Mouse (Mus musculus) right cerebral cortex, postnatal 4 days (tissue): ENCODE measurements around the gene Epn1.
"Not testable (repeated sequence)": the region's sequence is repeated elsewhere in the genome, so short reads cannot be mapped to it uniquely, and the experiment has no call there.

Source experiments
- DNase-seq: peaks from one replicate; pipeline ENCODE4 v3.0.0-alpha.2; 2022

Epn1 gene

DNA sequence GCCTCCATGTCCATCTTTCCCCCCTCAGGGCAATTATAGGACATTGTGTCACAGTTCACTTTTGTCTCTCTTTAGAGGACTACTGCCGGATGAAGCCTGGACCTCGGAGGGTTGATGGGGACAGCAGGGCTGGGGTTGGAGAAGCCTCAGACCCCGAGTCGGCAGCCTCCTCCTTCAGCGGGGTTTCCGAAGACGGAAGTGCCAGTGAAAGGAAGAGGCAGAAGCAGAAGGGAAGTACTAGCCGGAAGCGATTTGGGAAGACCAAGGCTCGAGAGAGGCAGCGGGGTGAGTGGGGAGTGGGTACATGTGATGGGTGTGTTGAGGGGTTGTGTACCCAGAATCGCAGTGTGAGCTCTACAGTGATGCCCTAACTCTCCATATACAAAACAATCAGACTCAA is 20.6 kb upstream of the Epn1 start:
- no peak for DNase-seq

- peak; percentile 74 for DNase-seq
These were observed 19.8 kb upstream of the Epn1 start for GRCm38 (mm10) chr7:5060239-5060731.

- peak; percentile 100 for DNase-seq
These were observed 18.9 kb upstream of the Epn1 start for GRCm38 (mm10) chr7:5060944-5061773.

DNA sequence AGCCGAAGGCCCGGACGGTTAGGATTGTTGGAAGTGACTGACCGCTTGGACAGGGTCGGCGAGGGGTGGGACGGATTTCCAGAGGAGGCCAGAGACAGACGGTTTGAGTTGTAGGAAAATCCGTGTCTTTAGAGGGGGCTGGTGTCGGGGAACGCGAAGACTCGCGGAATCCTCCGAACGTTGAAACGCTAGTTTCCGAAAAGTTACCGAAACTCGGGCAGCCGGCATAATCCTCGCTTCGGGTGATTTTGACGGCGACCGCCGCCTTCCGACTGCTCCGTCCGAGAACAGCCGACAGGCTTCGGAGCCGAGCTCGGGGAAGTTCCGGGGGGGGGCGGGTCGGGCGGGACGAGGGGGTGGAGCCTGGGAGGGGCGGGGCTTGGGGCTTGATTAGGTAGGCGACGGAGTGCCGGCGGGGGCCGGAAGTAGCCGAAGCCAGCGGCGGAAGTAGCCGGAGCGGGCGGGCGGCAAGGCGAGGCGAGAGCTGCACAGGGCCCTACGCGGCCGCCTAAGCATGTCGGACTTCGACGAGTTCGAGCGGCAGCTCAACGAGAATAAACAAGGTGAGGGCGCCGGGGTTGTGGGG is 18.2 kb upstream of the Epn1 start, which contains the start of gene U2af2:
Gene U2af2, plus strand, starts transcription at position 370 of the 586 bp plus-strand sequence.
- peak; percentile 97 for DNase-seq

GRCm38 (mm10) chr7:5062360-5063001 is 17.6 kb upstream of the Epn1 start:
- peak; percentile 61 for DNase-seq

- DNase-seq: no peak
These were observed 15.1 kb upstream of the Epn1 start for GRCm38 (mm10) chr7:5064886-5065285.

GRCm38 (mm10) chr7:5073586-5073985 is 6.4 kb upstream of the Epn1 start:
- no peak for DNase-seq

DNA sequence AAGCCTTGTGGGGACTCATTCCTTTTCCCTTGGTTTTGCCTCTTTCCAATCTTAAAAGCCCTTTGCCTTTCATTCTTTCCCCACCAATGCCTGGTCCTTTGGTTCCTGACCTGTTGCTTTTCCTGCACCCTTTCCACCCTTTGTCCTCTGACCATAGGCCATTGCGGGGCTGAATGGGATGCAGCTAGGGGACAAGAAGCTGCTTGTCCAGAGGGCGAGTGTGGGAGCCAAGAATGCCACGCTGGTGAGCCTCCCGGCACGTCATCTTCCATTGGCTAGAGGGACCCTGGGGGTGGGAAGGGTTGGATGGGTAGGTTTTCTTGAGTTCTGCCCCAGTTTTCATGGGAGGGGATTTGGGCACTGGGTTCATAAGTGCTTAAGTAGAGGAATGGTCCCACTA is 5.1 kb upstream of the Epn1 start:
- DNase-seq: no peak

DNA sequence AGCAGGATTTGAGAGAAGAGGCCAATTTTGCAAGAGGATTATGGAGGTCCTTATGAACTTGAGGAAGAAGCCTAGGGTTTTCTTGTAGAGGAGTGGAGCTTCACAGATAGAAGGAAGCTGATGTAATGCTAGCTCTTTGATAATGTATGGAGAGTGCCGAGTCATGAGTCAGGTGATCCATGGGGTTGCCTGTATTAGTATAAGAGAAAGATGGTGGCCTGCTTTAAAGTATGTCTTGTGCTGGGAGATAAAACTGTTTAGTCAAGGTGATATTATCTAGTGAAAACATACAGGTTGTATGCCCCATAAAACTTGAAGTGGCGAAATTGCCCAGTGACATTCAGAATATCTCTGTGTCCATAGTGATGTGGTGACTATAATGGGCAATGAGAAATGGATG is 3.1 kb upstream of the Epn1 start:
- DNase-seq: no peak

DNA sequence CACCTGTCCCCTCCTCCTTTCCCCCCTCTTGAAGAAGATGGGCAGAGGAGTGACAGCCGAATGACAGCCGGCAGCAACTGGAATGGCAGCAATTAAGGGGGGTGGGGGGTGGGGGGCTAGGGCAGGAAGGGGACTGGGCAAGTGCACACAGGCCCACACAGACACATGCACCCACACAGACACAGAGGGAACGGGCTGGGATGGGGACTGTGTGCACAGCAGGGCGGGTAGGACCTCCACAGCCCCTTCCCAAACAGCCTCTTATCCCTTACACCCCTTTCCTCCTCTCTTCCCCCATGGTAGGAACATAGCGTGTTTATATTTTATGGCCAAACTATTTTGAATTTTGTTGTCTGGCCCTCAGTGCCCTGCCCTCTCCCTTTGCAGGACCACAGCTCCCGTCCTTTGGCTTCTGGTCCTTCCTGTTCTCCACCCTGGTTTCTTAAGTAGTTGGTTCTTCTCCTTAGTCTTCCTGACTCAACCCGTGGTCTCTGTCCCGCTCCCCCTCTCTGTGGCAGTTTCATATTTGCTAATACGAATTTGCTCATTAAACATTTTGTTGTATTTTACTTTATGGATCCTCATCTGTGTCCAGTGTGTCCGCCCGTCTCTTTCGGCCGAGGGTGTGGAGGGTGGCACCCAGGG is 548 bp upstream of the Epn1 start:
- DNase-seq: not testable (repeated sequence)

GRCm38 (mm10) chr7:5080815-5081214 is 780 bp downstream of the Epn1 start:
- no peak for DNase-seq

- no peak for DNase-seq
These were observed 1.2 kb downstream of the Epn1 start for GRCm38 (mm10) chr7:5081241-5081640.

- DNase-seq: no peak
These were observed 1.9 kb downstream of the Epn1 start for GRCm38 (mm10) chr7:5081939-5082338.

DNA sequence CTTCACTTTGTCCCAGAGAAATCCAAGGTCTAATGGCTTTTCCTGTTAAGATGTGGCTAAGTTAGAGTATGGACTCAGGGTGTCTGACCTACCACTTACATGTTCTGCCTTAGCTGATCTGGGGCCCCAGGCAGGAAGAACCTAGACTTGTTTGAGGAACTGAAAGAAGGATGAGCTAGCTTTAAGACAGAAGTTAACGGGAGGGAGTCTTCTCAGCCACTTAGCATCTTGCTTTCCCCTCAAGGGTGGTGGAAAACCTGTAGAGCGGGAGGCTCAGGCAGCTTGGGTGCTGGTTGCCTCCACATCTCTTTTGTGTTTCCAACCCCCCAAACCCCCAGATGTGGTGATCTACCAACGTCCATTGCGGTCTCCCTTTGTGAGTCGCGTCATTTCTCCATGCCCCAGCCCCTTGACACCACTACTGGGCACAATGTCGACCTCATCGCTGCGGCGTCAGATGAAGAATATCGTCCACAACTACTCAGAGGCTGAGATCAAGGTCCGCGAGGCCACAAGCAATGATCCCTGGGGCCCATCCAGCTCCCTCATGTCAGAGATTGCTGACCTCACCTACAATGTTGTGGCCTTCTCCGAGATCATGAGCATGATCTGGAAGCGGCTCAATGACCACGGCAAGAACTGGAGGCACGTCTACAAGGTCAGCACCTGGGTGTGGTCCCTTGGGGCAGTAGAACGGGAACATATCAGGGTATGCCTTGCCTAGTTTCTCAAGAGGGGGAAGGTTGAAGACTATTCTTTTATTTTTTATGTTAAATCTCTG is 3.5 kb downstream of the Epn1 start:
- no peak for DNase-seq

- no peak for DNase-seq
These were observed 5.5 kb downstream of the Epn1 start for GRCm38 (mm10) chr7:5085512-5085911.

DNA sequence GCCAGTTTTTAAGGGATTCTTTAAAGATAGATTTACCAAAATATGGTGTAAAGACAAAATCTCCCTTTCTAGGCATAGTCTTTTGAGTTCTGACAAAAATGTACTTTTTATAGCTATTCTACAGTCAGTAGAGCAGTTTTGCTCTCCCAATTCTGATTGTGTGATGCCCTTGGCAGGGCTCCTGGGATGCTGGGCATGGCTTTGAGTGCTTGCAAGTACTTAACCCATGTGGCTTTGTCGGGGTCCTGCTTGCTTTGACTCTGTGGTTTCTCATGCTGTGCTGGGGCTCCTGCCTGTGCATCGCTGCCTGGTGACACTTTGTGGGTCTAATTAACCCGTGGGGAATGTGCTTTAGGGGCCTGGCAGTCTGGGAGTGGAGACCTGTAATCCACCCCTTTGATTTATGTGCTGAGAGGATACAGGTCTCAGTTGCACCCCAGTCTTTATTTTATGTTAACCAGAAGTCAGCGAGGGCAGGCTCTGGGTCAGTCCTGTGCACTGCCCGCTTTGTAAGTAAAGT is 6.9 kb downstream of the Epn1 start:
- no peak for DNase-seq

DNA sequence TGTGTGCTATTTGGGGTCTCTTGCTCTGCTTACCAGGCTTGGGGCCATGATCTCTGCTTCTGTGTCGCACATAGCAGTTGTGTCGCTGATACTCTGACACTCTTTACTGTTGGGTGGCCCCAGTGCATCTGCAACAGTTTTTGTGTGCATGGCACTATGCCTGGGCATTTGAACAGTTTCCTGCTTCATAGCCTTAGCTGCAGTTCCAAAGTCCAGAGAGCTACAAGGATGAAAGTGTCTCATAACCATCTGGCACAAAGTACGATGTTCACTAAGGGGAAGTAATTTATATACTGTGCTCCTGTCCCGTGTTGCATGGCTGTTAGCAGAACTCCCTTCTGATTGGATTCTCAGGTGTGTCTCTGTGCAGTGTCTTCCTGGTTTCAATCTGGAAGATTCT is 7.9 kb downstream of the Epn1 start:
- no peak for DNase-seq

DNA sequence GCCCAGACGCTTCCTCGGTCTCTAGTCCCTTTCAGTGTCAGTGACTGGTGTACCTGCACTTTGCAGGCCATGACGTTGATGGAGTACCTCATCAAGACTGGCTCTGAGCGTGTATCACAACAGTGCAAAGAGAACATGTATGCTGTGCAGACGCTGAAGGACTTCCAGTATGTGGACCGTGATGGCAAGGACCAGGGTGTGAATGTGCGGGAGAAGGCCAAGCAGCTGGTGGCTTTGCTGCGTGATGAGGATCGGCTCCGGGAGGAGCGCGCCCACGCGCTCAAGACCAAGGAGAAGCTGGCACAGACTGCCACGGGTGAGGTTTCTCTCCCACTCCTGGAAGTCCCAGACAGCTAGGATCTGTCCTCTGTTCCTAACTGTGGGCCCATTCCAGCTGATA is 9.8 kb downstream of the Epn1 start:
- DNase-seq: no peak

GRCm38 (mm10) chr7:5091008-5091728 is 11.1 kb downstream of the Epn1 start:
- no peak for DNase-seq

DNA sequence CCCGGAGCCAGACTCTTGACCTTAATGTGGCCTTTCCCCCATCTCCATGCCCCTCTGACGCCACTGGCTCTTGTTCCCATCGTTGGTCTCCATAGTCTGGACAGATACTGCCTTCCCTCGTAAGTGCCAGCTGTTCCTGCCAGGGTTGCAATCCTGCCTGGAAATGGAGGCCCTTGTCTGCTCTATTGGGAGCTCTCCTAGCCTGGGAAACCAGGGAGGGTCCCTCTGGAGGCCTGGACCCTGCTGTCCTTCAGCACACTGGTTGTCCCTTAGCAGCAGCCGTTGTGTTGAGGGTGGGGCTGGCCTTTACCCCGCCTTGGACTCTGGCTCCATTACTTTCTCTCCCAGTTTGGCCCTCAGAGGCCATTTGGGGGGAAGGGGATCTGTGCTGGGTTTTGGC is 12.3 kb downstream of the Epn1 start:
- no peak for DNase-seq

- no peak for DNase-seq
These were observed 12.9 kb downstream of the Epn1 start for GRCm38 (mm10) chr7:5092831-5093510.
